Mouse (Mus musculus) thymus, adult 2 months (tissue): ENCODE results near the gene Tekt2.

Experiments used
- CTCF ChIP-seq: fragments of 200-500 bp; IDR thresholded peaks from 2 replicates; pipeline ENCODE4 v1.5.1; 2012; ENCODE audit warnings: mild to moderate bottlenecking, control low read depth, low read length, moderate library complexity, borderline replicate concordance; ENCODE audit not compliant: control insufficient read depth, poor library complexity, insufficient read depth; ENCODE audit errors: extremely low read depth
- POLR2A ChIP-seq: fragments of 200-500 bp; IDR thresholded peaks from 2 replicates; pipeline ENCODE4 v1.6.1; 2012; ENCODE audit warnings: mild to moderate bottlenecking, low read length, control low read depth, moderate library complexity; ENCODE audit not compliant: control insufficient read depth, poor library complexity, insufficient read depth; ENCODE audit errors: extremely low read depth

DNA sequence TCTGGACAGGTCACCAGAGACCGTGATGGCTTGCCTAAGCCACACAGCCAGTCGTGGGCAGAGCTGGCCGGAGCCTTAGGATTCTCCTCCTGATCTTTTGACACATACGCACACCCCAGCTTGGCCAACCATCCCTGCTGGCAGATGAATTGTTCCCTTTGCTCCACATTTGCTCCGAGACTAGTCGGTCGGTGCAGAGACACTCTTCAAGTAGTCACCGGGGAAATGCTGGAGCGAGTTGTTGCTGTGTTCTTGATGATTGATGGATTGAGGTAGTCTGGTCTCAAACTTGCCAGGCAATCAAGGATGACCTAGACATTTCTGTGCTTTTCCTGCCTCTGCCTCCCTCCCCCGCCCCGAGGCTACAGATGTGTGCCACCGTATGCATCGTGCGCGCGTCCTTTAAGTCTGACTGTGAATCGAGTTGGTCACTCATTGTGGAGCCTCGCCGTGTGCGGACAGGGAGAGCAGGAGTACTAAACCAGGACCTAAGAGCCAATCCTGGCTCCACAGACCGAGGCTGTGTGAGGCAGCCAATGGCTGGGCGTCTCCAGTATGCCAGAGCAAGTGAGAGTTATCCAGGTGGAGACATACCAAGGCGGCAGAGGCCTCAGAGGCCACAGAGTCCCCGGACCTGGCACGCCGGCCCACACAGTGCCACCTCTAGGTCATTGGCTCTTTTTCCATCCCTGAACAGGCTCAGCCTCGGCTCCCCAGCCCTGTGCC is 23.7 kb downstream of the Tekt2 start:
- no peak for TF ChIP-seq CTCF
- no peak for TF ChIP-seq POLR2A
